Mouse (Mus musculus) lung, postnatal 10 days (tissue): ENCODE measurements around the gene Gpr157.

ENCODE experiments used
- DNase-seq: peaks from one replicate; pipeline ENCODE4 v3.0.0; 2021

Gene Gpr157

DNA sequence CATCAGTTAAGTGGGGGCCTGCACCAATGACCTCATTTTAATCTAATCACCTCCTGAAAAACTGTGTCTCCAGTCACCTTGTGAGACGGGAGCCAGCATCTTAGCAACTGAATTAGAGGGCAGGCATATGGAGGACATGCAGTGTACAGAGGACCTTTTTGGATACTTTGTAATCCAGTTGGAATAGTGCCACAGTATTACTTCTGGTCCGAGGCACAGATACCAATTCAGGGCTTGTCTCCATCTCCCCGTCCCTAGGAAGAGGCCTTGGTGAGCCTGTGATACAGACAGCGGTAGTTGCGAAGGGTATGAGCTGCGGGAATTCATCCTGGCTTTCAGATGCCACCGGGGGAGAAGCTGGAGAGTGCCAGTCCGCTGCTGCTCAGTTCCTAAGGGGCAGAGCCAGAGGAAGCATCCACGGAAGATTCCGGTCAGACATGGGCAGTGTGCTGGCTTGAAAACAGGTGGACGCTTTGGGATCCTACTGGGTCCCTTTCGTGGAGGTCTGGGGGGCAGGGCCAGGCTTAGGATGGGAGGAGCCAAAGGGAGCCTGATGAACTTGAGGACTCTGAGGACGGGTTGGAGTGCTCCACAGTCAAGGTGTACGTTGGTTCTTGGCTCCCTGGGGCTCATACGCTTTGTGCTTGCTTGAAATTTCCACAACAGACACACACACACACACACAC, 14.6 kb upstream of the Gpr157 start:
- no peak for DNase-seq

DNA sequence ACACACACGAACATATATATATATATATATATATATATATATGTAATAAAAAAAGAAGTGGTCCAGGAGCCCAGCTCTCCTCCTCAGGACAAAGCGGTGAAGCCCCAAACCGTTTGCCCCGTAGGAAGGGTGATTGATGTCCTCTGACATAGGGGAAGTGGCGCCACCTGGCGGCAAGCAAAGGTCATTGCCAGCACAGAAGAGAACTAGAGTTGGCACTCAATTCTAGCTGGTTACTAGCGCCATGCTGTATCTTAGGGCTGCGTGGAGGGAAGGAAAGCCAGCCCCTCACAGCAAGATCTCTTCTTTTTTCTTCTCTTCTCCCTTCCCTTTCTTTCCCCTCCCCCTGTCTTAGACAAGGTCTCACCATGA, 14.1 kb upstream of the Gpr157 start:
- DNase-seq = peak; percentile 63

- DNase-seq = no peak
Observed at GRCm38 (mm10) chr4:150075350-150075749, 11.8 kb upstream of the Gpr157 start.

- peak; percentile 88 for DNase-seq
Observed at GRCm38 (mm10) chr4:150076147-150076546, 11.0 kb upstream of the Gpr157 start.

DNA sequence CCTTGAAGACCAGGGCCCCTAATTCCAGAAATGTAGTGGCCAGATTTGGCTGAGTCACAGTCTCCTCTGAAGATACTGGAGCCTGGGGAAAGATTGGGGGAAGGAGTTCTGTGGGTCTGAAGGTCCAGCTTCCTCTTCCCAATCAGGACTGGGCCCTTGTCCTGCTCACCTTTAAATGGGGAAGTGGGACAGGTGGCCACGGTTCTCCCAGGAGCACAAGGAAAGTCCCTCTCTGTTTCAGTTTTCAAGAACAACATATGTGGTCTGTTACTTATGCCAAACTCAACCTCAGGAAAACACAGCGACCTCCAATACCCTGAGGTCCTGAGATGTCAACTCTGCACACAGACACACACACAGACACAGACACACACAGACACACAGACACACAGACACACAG, 8.5 kb upstream of the Gpr157 start:
- DNase-seq = no peak

- DNase-seq = peak; percentile 82
Observed at GRCm38 (mm10) chr4:150079244-150079643, 7.9 kb upstream of the Gpr157 start.

DNA sequence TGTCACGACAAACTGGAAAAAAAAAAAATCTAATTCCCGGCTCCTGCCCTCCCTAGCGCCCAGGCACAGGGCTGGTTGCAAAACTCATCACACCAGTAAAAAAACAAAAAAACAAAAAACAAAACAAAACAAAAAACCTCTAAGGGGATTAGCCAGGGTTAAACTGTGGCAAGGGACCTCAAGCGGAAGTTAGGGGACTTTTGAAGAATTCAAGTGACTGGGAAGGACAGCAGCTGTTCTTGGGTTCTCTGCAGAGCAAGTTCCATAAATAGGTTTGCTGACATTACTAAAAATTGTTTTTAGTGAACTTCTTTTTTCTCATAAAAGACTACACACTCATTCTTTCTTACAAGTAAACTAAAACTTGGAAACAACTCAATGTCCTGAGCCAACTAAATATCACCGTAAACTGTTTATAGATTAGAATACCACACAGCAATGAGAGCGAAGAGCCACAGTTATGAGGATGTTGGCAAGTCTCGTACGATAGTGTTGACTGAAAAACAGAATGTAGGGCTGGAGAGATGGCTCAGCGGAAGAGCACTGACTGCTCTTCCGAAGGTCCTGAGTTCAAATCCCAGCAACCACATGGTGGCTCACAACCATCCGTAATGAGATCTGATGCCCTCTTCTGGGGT, 6.7 kb upstream of the Gpr157 start:
- peak; percentile 75 for DNase-seq

DNA sequence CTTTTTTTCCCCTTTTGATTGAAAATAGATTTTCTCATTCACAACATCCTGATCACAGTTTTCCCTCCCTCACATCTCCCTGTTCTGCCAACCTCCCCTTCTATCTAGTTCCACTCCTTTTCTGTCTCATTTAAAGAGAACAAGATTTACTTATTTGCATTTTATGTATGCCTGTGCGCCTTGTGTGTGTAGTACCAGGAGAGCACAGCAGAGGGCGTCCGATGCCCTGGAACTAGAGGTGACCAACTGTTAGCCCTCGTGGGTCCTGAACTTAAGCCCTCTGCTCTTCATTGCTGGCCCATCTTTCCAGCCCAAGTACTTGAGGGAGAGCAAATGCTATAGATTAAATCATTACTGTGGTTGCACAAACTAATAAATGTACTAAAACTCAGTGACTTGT, 1.8 kb upstream of the Gpr157 start:
- no peak for DNase-seq

GRCm38 (mm10) chr4:150086841-150087160, 364 bp upstream of the Gpr157 start:
- DNase-seq = no peak

DNA sequence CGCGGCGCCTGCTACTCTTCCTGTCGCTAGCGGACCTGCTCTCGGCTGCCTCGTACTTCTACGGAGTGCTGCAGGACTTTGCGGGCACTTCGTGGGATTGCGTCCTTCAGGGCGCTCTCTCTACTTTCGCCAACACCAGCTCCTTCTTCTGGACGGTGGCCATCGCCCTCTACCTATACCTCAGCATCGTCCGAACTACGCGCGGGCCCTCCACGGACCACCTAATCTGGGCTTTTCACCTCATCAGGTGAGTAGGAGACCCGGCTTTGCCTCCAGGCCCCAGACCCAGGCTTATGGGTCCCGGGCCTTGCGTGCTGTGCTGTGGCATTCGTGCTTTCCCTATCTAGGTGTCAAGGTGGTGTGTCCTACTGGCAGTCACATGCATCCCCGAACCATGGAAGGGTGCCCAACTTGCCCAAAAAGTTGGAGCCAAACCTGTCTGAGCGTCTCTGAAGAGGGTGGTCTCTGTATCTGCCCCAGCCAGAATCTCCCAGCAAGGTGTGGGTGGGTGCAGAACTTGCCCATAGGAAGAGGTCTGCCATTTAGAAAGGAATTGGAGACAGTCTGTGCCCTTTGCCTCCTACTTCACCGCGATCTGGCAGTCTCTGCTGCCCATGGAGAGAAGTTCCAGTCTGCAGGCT, 845 bp downstream of the Gpr157 start:
- DNase-seq = no peak

GRCm38 (mm10) chr4:150089121-150089520, 2.0 kb downstream of the Gpr157 start:
- DNase-seq = peak; percentile 33

DNA sequence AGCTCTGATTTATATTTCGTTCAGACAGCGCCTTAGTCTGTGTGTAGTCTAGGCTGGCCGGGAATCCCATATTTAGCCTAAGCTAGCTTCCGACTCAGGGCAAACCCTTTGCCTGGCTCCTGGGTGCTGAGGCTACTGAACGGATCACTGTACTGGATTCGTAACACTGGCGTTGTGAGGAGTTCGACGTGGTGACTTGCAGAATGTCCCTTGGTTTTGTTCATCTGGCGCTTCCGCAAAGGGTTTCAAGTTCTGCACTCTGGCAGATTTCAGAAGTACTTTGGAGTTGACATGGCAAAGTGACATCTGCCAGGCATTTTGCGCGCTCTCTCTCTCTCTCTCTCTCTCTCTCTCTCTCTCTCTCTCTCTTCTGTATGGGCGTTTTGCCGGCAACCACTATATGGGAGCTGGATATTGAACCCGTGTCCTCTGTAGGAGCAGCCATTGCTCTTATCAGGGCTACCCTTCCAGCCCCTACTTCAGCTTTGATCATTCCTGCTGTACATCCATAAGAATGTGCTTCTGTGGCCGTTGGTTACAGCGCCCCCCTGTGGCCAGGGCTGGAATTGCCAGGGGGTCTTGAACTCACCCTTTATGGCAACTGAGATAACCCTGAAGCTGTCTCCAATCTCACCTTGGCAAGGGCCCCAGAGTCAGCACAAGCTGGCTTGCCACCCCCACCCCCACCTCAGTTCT, 4.9 kb downstream of the Gpr157 start:
- DNase-seq = peak; percentile 59

DNA sequence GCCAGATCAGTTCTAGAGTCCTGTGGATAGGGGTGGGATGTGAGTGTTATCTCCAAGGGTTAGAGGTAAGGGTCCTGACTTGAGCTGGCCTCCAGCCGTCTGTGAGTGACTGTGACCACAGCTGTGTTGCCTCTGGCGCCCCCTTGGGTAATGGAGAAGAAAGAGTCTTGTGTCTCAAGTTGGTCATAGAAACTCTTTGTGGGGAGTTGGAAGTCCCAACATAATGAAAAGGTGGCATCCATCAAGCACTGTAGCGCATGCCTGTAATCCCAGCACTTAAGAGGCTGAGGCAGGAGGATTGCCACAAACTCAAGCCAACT, 5.4 kb downstream of the Gpr157 start:
- peak; percentile 40 for DNase-seq

GRCm38 (mm10) chr4:150093560-150094462, 6.6 kb downstream of the Gpr157 start:
- DNase-seq = no peak

GRCm38 (mm10) chr4:150094463-150094789, 7.3 kb downstream of the Gpr157 start:
- DNase-seq = no peak

DNA sequence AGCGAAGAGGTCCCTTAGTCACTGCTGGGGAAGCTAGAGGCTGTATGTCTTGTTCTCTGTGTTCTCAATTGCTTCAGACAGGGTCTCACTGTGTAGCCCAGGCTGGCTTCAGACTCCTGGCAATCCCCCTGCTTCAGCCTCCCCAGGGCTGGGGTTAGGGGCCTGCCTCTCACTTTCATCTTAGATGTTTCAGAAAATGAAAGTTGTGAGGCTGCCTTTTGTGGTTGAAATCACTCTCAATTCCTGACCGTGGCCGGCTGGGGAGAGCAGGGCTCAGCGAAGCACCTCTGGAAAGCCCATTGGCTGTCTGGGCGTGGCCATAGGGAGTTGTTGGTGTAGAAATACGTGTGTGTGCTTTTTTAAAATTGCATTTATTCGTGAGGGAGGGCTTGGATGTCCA, 9.1 kb downstream of the Gpr157 start:
- DNase-seq = no peak

- DNase-seq = no peak
Observed at GRCm38 (mm10) chr4:150097847-150098246, 10.7 kb downstream of the Gpr157 start.

DNA sequence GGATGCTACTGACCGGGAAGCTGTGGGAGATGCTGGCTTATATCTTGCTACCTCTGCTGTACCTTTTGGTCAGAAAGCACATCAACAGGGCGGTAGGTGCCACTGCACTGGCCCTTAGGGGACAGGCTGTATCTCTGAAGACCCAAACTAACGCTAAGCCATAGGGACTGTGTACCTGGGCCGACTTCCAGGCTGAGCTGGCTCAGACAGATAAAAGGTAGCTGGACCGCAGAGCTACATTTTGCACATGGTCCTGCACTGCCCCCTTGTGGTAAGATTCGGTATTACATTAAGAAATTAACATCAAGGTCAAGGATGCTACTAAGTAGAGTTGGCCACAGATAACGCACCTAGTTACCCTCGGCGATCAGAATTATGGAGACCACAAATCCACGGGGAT, 11.7 kb downstream of the Gpr157 start:
- DNase-seq = peak; percentile 84

DNA sequence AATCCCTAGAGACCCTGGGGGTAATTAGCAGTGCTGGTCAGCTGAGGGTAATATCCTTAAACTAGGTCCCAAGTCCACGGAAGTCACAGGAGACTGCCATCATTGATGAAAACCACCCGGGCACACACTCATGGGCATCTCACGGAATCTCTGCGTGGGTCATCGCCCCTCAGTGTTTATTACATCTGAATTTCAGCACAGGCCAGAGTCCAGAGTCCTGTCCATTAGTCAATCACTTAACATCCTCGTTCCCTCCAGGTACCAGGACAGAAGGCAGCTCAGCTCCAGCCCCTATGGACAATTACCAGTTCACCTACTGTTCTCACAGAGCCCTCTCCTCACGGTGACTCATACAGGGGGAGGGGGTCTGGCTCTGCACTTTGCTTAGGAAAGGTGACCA, 15.7 kb downstream of the Gpr157 start:
- DNase-seq = no peak

DNA sequence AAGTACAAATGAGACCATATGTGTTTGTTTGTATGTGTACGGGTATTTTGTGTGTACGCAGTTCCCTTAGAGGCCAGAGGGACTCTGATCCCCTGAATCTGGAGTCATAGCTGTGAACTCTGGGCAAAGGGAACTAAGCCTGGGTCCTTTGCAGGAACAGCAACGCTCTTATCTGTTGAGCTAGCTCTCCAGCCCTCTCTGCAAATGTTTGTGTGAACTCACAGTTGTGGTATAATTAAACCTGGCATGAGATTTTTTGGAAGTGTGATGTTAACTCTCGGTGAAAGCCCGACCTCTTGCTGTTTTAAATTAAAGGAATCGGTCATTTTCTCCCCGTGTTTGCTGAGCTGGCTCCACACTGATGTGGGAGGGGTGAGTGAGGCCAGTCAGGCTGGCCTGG, 18.5 kb downstream of the Gpr157 start:
- DNase-seq = no peak

DNA sequence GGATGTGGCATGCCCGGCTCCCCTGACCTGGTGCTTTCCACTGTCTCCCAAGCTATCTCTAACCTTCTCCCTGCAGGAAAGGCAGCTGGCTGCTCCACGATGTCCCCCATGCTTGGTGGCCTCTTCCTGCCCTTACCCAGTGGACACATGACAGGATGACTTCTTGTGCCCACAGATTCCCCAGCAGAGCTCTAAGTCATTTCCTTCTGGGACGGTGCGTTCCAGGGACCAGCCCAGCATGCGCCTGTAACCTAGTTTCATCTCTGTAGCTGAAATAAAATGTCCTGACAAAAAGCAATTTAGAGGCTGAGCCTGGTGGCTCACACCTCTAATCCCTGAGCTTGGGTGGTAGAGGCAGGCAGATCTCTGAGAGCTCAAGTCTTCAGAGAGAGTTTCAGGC, 19.5 kb downstream of the Gpr157 start:
- DNase-seq = no peak

DNA sequence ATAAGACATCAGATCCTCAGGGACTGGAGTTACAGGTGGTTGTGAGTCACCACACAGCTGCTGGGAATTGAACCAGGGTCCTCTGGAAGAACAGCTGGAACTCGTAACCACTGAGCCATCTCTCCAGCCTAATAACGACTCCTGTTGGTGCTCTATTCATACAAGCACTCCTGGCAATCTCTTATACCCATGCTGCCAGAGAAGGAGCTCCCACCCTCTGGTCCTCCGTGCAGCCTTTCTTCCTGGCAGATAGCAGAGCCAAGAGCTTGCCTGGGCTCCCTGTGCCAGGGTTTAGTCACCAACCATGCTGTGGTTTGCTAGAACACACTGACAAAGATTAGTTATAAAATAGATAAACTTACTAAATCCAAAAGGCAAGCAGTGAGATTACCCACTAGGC, 22.5 kb downstream of the Gpr157 start:
- DNase-seq = no peak

GRCm38 (mm10) chr4:150110373-150110772, 23.2 kb downstream of the Gpr157 start:
- DNase-seq = no peak
